Mouse (Mus musculus): Measurements from ENCODE around the gene Gm11011. TPM values are rescaled to one million over a fixed set of nuclear protein-coding genes. Genes with fewer than 3 reads are reported as not detected.

Gene Gm11011
- polyA plus RNA-seq, 1 experiment from 2014 or later: not detected

DNA sequence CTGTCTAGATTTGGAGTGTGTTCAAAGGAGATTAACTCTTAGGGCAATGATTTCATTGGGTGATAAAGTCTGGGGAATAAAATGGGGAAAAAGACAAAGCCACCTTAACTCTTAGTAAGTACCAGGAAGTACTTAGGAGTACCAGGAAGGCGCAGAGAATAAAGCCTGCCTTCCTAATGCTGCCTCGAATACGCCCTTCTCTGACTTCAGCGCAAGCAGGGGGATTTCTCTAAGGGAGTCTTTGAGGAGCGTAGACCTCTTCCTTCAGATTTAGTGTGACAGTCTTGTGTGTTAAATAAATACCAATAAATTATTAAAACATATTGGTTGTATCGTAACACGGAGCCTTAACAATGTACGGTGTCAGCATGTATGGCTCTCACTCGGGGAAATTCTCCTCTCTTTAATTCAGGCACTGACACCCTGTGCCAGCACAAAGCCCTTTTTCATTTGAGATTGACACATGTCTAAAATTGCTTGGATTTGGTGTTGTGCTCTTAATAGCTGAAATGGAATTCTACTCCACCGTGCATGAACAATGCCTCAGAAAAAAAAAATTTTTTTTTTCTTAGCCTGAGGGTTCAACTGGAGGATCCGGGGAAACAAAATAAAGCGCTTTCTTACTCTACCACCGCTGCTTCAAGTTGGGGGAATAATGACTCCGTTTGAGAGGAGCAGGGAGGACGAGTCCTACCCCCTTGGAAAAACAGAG, 2.6 kb downstream of the Gm11011 start:
- Histone ChIP-seq H3K4me3 (replicated peaks; ENCODE audit: low read depth, low read length) (0 out of 2 replicates have a peak overlapping the region, but pooled peaks have one; percentile 4), H3K27ac (no peak overlapping the region), H3K36me3 (ENCODE audit: insufficient read depth, low read length) (no peaks in the 10 kb centered on the region), H3K4me2 (ENCODE audit: low read length) (peak overlapping the region; percentile 45), H3K4me1 (replicated peaks; ENCODE audit: insufficient read depth, low read length) (no peaks in the 10 kb centered on the region), H3K27me3 (ENCODE audit: insufficient read depth, low read length) (no peaks in the 10 kb centered on the region), H3K9ac (ENCODE audit: low read depth, low read length) (0 out of 2 replicates have a peak overlapping the region, but pooled peaks have one; percentile 8), H3K9me3 (replicated peaks; ENCODE audit: low read length) (no peaks in the 10 kb centered on the region)
- 26% methylated on average over 15 of the region's 15 CpGs for WGBS
- TF ChIP-seq CTCF (IDR thresholded peaks at IDR 0.05; ENCODE audit: low read depth): no peak
- ATAC-seq (replicated peaks; ENCODE audit: low FRiP score, low read depth): no peak
- DNase-seq (ENCODE audit: low spot score): no peak

GRCm38 (mm10) chr2:169583476-169583875, 4.1 kb downstream of the Gm11011 start:
- Histone ChIP-seq H3K9me3 (replicated peaks; ENCODE audit: low read length) (no peaks in the 10 kb centered on the region), H3K4me2 (ENCODE audit: low read length) (no peak overlapping the region), H3K4me1 (replicated peaks; ENCODE audit: insufficient read depth, low read length) (no peaks in the 10 kb centered on the region), H3K9ac (ENCODE audit: low read depth, low read length) (no peak overlapping the region), H3K4me3 (replicated peaks; ENCODE audit: low read depth, low read length) (no peak overlapping the region), H3K27me3 (ENCODE audit: insufficient read depth, low read length) (no peaks in the 10 kb centered on the region), H3K36me3 (ENCODE audit: insufficient read depth, low read length) (no peaks in the 10 kb centered on the region), H3K27ac (no peak overlapping the region)
- TF ChIP-seq CTCF (IDR thresholded peaks at IDR 0.05; ENCODE audit: low read depth): no peak
- no peak for ATAC-seq (replicated peaks; ENCODE audit: low FRiP score, low read depth)
- 77% methylated on average over 3 of the region's 3 CpGs for WGBS
- no peak for DNase-seq (ENCODE audit: low spot score)

DNA sequence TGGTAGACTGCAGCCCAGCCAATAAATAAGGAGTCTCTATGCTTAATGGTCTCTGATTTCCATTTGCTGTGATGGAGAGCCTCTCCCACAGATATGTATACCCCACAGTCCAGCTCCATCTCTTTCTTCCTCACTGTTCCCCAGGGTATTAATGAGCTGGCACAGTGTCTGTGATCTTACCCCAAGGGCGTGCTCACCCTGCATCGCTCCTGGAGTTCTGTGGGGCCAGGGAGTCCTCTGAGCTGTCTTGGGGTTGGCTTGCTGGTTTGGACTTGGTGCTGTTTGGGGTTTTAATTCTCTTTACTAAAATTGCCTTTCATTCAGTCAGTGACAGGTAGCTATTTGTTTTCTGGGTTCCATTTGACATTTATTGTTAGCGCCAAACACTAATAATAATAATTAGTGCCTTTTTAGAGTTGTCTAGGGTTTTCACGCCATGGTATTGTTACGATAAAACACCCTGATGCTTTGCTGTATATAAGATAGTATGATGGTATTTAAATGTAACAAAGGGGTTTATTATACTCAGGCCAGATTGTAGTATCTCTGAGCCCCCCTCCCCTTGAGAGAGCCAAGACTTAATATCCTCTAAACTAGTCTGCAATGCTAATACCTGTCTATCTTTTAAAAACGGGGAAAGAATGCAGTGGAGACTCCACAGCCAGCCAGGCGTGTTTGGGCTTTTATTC, 9.9 kb downstream of the Gm11011 start:
- Histone ChIP-seq H3K9me3 (replicated peaks; ENCODE audit: low read length) (no peaks in the 10 kb centered on the region), H3K36me3 (ENCODE audit: insufficient read depth, low read length) (no peaks in the 10 kb centered on the region), H3K27me3 (ENCODE audit: insufficient read depth, low read length) (no peaks in the 10 kb centered on the region), H3K9ac (ENCODE audit: low read depth, low read length) (no peak overlapping the region), H3K4me3 (replicated peaks; ENCODE audit: low read depth, low read length) (no peak overlapping the region), H3K27ac (no peak overlapping the region), H3K4me2 (ENCODE audit: low read length) (no peak overlapping the region), H3K4me1 (replicated peaks; ENCODE audit: insufficient read depth, low read length) (no peaks in the 10 kb centered on the region)
- TF ChIP-seq CTCF (IDR thresholded peaks at IDR 0.05; ENCODE audit: low read depth): no peak
- no peak for DNase-seq (ENCODE audit: low spot score)
- ATAC-seq (replicated peaks; ENCODE audit: low FRiP score, low read depth): no peak
- WGBS: 78% methylated on average over 7 of the region's 7 CpGs

- Histone ChIP-seq H3K27me3 (ENCODE audit: insufficient read depth, low read length) (no peaks in the 10 kb centered on the region), H3K9me3 (replicated peaks; ENCODE audit: low read length) (no peaks in the 10 kb centered on the region), H3K4me1 (replicated peaks; ENCODE audit: insufficient read depth, low read length) (peaks cover 4% of the 10 kb centered on the region; the same call in 1 of the 2 replicates), H3K36me3 (ENCODE audit: insufficient read depth, low read length) (no peaks in the 10 kb centered on the region), H3K9ac (ENCODE audit: low read depth, low read length) (no peak overlapping the region), H3K4me3 (replicated peaks; ENCODE audit: low read depth, low read length) (no peak overlapping the region), H3K4me2 (ENCODE audit: low read length) (no peak overlapping the region), H3K27ac (no peak overlapping the region)
- DNase-seq (ENCODE audit: low spot score) (peak; percentile 15), ATAC-seq (replicated peaks; ENCODE audit: low FRiP score, low read depth) (no peak)
- TF ChIP-seq CTCF (IDR thresholded peaks at IDR 0.05; ENCODE audit: low read depth): no peak
- 27% methylated on average over 10 of the region's 10 CpGs for WGBS
Measured at GRCm38 (mm10) chr2:169570063-169570462, 17.5 kb downstream of the Gm11011 start.

GRCm38 (mm10) chr2:169566159-169566558, 21.4 kb downstream of the Gm11011 start:
- 27% methylated on average over 4 of the region's 4 CpGs for WGBS
- Histone ChIP-seq H3K4me1 (replicated peaks; ENCODE audit: insufficient read depth, low read length) (peaks cover 4% of the 10 kb centered on the region; the same call in 1 of the 2 replicates), H3K36me3 (ENCODE audit: insufficient read depth, low read length) (no peaks in the 10 kb centered on the region), H3K9ac (ENCODE audit: low read depth, low read length) (no peak overlapping the region), H3K4me3 (replicated peaks; ENCODE audit: low read depth, low read length) (no peak overlapping the region), H3K4me2 (ENCODE audit: low read length) (no peak overlapping the region), H3K27ac (no peak overlapping the region), H3K9me3 (replicated peaks; ENCODE audit: low read length) (no peaks in the 10 kb centered on the region), H3K27me3 (ENCODE audit: insufficient read depth, low read length) (no peaks in the 10 kb centered on the region)
- no peak for DNase-seq (ENCODE audit: low spot score)
- no peak for ATAC-seq (replicated peaks; ENCODE audit: low FRiP score, low read depth)
- no peak for TF ChIP-seq CTCF (IDR thresholded peaks at IDR 0.05; ENCODE audit: low read depth)

DNA sequence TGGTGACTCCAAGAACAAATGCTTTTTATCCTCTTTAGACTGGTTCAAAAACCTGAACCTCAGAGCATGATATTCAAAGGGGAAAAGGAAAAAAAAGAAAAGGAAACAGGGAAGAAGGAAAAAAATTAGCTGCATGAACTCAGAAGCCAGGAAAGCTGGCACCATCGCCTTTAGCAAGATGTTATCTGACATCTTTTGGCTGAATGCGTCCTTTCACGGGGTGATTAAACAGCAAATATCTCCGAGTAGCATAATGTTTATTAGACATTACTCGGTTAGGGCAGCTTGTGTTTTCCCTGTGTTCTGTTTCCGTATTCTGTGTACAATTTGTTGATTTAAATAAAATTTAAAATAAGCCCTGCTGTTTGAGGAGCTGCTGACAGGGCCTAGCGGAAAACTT, 21.8 kb downstream of the Gm11011 start:
- no peak for TF ChIP-seq CTCF (IDR thresholded peaks at IDR 0.05; ENCODE audit: low read depth)
- H3K9me3 ChIP-seq (replicated peaks; ENCODE audit: low read length): no peaks in the 10 kb centered on the region
- 43% methylated on average over 7 of the region's 7 CpGs for WGBS
- no peaks in the 10 kb centered on the region for H3K36me3 ChIP-seq (ENCODE audit: insufficient read depth, low read length)
- no peak overlapping the region for H3K9ac ChIP-seq (ENCODE audit: low read depth, low read length)
- no peak overlapping the region for H3K4me3 ChIP-seq (replicated peaks; ENCODE audit: low read depth, low read length)
- H3K27ac ChIP-seq: no peak overlapping the region
- peaks cover 4% of the 10 kb centered on the region; the same call in 1 of the 2 replicates for H3K4me1 ChIP-seq (replicated peaks; ENCODE audit: insufficient read depth, low read length)
- no peak overlapping the region for H3K4me2 ChIP-seq (ENCODE audit: low read length)
- ATAC-seq (replicated peaks; ENCODE audit: low FRiP score, low read depth) (no peak), DNase-seq (ENCODE audit: low spot score) (no peak)
- no peaks in the 10 kb centered on the region for H3K27me3 ChIP-seq (ENCODE audit: insufficient read depth, low read length)

Measured in kidney, postnatal 0 days (tissue).